Mouse (Mus musculus) left cerebral cortex, adult 11 months (tissue): ENCODE results near the gene Gm47996.
"Not testable (repeated sequence)": the region's sequence is repeated elsewhere in the genome, so short reads cannot be mapped to it uniquely, and the experiment has no call there.

Experiments
- DNase-seq: peaks from one replicate; pipeline ENCODE4 v3.0.0; 2022; ENCODE audit warnings: low spot score

The Gm47996 gene

DNA sequence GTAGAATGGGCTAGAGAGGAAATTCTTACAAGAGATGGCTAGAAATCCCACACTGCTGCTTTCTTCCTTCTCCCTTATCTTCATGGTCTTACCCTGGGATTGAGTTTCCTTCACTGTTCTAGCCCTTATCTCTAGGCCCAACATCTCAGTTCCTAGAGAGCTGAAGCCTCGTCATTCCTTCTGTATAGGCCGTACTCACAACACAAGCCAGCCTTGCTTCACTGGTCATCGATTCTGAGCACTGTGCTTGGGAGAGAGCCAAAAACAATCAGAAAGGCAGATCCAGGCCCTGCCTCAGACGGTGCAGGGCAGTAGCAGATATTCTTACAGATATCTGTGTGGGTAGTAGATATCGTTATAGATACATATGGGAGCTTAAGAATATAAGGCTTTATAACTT, 1.4 kb upstream of the Gm47996 start:
- DNase-seq, result not testable (repeated sequence)

- not testable (repeated sequence) for DNase-seq
Observed at GRCm38 (mm10) chr1:151208944-151209343, 987 bp upstream of the Gm47996 start.

GRCm38 (mm10) chr1:151211666-151212065, 1.7 kb downstream of the Gm47996 start:
- DNase-seq, result not testable (repeated sequence)

GRCm38 (mm10) chr1:151214862-151215261, 4.9 kb downstream of the Gm47996 start:
- DNase-seq, result no peak

DNA sequence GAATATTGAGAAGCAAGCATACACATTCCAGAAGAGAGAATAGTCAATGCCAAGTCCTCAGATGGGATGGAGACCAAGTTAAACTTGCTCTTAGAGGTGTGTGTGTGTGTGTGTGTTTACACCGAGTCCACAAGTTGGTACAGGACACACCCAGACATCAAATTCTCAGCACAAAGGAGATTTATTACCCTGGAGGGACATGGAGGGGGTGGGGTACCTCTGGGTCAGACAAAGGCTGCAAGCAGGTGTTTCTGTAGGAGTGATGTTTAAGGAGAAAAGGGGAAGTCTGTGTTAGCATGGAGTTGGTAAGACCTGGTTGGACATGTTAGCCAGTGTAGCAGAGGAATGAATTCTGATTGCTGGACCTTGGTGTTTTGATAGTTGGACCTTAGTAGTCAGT, 6.1 kb downstream of the Gm47996 start:
- DNase-seq, result no peak

DNA sequence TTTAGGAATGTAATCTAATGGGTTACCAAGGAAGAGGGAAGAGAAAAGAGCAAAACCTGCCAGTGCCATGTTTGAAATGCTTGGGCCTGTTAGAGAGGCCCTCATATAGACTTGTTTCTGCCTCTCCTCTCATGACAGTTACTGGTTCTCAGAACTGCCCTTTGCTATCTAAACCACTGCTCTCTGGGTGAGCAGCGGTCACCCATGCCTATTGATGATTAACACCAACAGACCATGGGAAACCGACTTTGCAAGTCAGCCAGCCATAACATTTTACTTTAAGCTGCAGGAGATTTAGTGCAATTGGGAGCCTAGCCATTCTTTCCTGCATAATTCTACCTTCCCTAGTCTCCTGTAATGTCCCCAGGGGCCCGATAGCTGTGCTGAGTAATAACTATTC, 6.5 kb downstream of the Gm47996 start:
- no peak for DNase-seq

DNA sequence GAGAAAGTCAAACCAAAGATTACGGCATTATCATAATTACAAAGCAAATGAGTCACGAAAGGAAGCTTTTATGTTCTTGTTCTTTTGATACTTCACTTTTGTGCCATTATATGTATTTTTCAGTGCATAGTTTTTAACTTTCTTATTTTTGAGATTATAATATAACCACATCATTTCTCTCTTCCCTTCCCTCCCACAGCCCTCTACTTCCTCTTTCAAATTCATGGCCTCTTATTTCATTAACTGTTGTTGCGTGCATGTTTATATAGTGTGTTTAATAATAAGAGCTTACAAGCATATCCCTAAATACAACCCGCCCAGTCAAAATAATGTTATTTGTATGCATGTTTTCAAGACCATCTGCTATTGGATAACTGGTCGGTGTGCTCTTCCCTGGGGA, 9.1 kb downstream of the Gm47996 start:
- DNase-seq, result no peak

GRCm38 (mm10) chr1:151220098-151220497, 10.2 kb downstream of the Gm47996 start:
- no peak for DNase-seq

GRCm38 (mm10) chr1:151222561-151223267, 12.8 kb downstream of the Gm47996 start:
- DNase-seq, result no peak

- no peak for DNase-seq
Observed at GRCm38 (mm10) chr1:151223377-151223776, 13.4 kb downstream of the Gm47996 start.

DNA sequence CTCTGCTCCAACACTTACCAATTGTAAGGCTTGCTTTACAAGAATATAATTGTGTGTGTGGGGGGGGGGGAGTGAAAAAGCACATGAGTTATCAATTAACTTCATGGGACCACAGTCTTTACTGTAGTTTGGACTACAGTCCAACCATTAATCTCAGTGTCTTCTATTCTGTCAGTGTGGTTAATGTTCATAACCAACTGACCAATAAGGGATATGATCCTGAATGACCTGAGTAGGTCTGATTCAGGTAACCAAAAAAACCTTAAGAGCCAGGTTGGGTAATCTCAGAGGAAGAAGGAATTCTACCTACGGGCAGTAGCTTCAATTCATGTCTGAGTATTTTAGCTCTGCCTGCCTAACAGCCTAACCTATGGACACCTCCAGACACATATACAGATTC, 14.6 kb downstream of the Gm47996 start:
- no peak for DNase-seq

DNA sequence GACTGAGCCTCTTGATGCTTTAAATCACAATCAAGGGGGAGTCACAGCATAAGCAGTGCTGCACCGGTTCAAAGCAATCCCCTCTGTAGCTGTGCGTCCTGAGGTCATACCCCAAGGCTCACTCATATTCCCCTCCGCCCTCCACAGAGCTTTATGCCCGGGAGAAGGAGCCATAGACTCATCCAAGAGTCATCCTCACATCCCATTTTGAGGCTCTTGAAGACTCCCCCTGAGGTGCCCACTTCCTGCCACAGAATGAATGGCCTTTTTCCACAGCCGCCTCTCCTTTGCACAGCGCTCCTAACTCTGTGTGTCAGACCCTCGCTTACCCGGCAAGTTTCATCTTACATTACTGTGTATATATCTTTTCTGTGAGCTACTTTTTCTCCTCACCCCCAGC, 17.6 kb downstream of the Gm47996 start:
- DNase-seq, result no peak

DNA sequence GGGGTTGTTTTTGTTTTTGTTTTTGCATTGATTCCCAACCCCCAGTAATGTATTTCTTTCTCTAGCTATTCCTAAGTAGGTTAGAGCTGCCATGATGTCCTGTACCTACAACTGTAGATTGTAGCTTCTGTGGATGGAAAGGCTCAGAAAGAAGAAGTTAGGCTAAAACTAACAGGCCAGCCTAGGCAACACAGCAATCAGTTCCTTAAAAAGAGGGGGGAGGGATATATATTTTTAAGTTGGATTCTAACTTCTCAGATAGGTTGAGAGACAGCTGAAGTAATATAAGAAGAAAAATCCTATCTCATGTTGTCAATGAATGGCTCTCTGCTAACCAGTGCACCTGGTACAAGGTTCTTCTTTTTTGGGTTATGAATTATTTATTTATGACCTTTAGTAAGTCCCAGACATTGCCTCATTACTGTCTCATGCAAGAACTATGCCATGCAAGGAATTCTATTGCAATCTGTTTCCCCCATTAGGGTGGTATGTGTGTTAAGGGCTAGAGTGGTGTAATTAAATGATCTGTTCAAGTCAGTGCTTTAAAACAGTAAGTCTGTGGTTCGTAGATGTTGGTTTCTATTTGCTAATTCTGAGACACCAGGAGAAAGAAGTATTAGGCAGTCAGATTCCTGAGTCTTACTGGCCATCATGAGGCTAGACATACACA, 18.5 kb downstream of the Gm47996 start:
- DNase-seq, result no peak

DNA sequence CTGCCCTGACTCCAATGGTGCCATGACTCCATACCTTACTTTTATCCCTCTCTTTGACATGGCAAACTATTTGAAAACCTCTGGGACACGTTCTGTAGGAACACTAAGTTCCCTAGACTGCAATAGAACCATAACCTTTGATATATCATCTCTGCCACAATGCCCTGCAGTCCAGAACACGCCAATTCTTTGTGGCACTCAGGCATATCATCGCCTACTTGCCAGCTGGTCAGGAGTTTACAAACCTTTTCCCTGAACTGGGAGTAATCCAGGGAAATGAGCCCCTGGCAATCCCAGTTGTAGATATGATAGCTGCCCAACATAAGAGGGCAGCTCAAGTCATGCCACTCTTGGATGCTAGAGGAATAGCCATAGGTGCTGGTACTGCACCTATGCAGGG, 22.4 kb downstream of the Gm47996 start:
- no peak for DNase-seq

DNA sequence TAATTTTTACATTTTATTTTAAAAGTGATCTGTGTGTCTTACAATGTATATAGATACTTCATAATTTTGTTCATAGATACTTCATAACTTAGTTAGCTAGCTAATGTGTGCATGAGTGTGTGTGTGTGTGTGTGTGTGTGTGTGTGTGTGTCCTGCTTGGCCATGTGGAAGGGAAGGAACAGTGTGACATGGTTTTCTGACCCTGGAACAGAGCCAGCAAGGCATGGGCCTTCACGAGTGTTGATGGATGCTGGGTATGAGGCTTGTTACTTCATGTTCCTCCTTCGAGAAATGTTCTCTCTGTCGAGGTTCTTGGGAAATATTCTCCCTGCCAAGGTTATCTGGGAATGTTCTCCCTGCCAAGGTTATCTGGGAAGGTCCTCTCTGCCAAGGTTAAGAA, 23.8 kb downstream of the Gm47996 start:
- no peak for DNase-seq

DNA sequence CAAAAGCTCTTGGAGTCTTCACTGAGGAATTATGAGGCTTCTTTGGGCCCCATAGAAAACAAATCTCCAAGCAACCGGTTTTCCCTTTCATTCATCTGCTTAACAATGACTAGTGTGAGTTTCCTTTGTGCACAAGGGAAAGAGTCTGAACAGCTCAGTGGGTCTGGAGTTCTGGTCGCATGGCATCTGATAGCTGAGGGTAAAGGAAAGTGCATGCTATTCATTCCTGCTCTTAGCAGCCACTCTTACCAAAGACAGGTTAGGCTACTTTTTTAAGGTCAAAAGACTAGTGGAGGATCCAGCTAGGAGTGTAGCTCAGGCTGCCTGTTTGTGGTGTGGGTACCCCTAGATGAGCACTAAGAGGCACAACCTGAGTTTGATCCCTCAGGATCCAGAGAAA, 25.6 kb downstream of the Gm47996 start:
- DNase-seq, result no peak

DNA sequence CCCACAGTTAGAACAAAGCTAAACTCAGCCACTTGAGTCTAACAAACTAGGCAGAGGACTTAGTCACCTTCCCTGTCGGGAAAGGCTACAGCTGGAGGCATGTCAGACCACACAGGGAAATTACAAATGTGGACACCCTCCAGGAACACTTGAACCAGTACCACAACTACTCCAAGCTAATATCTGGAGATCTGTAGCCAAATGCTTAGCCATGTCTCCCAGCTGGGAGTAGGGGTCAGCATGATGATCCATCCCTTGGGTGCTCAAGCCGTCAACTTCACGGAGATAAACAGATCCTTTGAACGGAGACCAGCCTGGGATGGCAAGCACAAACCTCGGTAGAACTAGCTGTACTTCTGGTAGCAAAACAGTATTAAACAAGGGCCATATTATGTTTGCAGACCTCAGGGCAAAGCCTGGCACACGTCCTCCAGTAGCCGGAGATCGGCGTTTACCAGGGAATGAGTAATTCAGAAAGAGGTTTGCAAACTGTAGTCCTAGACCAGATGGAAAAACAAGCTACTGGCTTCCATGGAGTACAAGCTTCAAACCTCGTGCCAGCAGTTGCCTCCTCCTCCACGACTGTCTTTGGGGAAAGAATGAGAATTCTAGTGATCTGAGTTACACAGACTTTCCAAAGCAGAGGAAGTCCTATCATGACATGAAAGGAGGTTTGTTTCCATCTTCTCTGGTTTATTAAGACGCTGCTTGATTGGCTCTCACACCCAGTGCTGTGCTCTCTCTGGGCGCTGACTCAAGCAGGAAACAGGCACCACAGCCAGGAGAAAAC, 26.4 kb downstream of the Gm47996 start:
- peak; percentile 9 for DNase-seq

- no peak for DNase-seq
Observed at GRCm38 (mm10) chr1:151237780-151238179, 27.8 kb downstream of the Gm47996 start.

DNA sequence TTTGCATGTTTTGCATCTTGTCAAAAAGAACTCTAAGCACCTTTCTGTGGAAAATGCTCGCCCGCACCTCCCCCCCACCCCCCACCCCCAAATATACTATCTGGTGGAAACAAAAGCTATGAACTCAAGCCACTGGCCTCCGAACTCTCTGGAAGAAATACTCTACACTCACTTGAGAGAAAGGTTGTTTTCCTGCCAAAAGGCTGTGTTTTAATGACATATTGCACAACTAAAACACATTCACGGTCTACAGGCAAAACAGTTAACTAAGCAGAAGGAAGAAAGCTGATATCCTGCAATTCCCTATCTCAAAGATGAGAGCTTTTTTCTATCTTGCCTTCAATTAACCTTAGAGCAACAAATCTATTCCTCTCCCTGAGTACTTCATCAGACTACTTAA, 33.4 kb downstream of the Gm47996 start:
- no peak for DNase-seq

DNA sequence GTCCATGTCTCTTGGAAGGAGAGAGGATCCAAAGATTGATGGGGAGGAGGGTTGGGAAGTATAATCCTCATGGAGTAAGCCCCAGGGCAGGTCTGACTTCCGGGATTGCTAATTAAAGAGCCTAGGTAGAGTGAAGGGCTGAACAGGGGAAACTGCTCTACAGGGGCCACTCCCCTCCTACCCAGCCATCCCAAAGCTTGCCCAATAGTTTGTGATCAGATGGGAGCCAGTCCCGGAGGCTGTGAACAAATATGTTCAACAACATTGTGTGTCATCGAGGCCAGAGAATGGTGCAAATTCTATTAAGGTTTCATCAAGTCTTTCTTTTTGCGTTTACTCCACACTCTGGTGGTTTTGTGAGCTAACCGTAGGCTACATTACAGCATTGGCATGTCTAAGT, 34.1 kb downstream of the Gm47996 start:
- DNase-seq, result no peak

GRCm38 (mm10) chr1:151244761-151245160, 34.8 kb downstream of the Gm47996 start:
- no peak for DNase-seq

DNA sequence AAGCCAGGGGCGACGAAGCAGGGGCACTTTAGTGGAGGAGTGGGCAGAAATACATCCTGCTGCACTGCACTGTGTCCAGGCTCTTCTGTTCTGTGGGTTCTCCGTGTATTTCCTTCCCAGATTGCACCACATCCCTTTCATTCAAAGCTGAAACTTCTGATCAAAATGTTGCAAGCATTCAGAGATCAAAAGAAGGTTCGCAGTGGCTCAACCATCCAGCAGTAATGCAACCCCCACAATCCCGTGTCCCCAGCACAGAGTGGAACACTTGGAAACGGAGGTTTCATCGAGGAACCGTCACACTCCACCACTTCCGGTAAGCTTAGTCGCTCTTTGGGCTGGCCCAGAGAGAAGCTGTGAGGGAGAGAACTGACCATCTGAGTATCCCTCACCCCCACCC, 35.2 kb downstream of the Gm47996 start:
- DNase-seq, result no peak

DNA sequence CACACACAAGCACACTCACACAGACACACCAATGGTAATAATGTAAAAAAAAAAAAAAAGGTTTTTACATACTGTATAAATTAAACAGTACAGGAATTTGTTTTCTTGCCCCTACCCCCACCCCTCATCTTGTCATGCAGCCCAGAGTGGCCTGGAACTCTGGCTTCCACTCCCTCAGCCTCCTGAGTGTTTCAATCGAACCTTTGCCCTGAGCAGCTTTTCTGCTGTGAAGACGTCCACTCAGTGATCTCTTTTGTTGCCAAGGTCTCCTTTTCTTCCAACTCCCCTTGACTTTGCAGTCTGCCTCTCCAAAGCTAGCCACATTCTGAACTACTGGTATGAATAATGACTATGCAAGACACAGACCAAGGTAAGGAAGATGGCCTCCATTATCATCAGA, 35.9 kb downstream of the Gm47996 start:
- DNase-seq, result no peak
